Mouse (Mus musculus): Measurements from ENCODE around the gene Arid5b. TPM values are rescaled to one million over a fixed set of nuclear protein-coding genes. Genes with fewer than 3 reads are reported as not detected.

The Arid5b gene
- total RNA-seq (2018; cell fraction: chromatin; rRNA removed): 100 to 1,000 TPM in 24 of 26 experiments, 10 to 100 TPM in 2; 96.4 to 294 (median 157) TPM
- total RNA-seq (2018; cell fraction: cytosol; rRNA removed): 10 to 100 TPM; 28.3 to 41.0 (median 31.6) TPM
- total RNA-seq (2018; cell fraction: nucleus; rRNA removed): 100 to 1,000 TPM in 24 of 26 experiments, 10 to 100 TPM in 2; 78.1 to 319 (median 144) TPM
- polyA plus RNA-seq (2018): 7.3 to 20.3 TPM (median 17.2 TPM) in 3 replicates

- WGBS (ENCODE audit: missing documents): 1% methylated on average over 20 of the region's 24 CpGs
- H3K27ac ChIP-seq: peak within 1 kb of the TSS; percentile 94
Measured at GRCm38 (mm10) chr10:68278632-68279361, at the start of gene Arid5b. TSS of gene Arid5b (minus strand) at chr10:68278740.

DNA sequence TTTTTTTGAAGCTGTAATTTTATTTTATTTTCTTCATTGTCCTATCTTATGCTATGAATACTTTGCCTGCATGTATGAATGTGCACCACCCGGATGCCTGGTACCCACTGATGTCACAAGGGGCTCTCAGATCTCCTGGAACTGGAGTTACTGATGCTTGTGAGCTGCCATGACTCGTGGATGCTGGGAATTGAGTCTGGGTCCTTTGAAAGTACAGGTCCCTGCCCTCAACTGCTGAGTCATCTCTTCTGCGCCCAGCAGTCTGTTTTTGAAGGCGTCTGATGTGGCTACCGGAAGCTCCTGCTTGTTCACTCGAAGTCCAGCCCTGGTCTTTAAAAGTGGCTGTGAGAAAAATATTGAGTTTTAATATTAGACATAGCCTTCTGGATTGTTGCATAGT, 46.8 kb upstream of the Arid5b start:
- no peaks in the 10 kb centered on the region for H3K36me3 ChIP-seq (ENCODE audit: inconsistent target)
- no peaks in the 10 kb centered on the region for H3K79me2 ChIP-seq (ENCODE audit: inconsistent target)
- 68% methylated on average over 5 of the region's 6 CpGs for WGBS (ENCODE audit: missing documents)
- no peak overlapping the region for H3K27ac ChIP-seq
- H3K4me3 ChIP-seq (ENCODE audit: inconsistent target): no peak overlapping the region

More at GRCm38 (mm10) chr10:68278632-68279361, at the start of gene Arid5b:
- H3K4me3 ChIP-seq (ENCODE audit: inconsistent target): peak within 1 kb of the TSS; percentile 69
- peaks cover under 1% of the 10 kb centered on the region; the same call in 1 of the 2 replicates for H3K36me3 ChIP-seq (ENCODE audit: inconsistent target)
- peaks cover 45% of the 10 kb centered on the region for H3K79me2 ChIP-seq (ENCODE audit: inconsistent target)

GRCm38 (mm10) chr10:68324061-68324460, 45.5 kb upstream of the Arid5b start:
- no peaks in the 10 kb centered on the region for H3K36me3 ChIP-seq (ENCODE audit: inconsistent target)

DNA sequence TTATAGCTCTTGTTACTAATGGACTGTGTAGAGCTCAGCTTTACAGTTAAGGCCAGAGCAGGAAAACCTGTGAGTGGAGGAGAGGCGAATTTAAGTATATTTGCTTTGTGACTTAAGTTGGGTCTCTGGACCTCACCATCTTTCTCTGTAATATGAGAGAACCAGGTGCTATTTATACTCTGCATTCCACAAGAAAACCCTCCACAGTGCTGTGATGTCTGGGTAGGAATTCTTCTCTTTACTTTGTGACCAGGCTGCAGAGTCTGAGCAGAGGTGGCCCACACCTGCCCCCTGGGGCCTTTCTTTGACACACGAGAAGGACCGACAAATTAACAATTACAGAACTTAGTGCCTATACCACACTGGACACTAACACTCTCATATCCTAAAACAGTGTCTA, 44.6 kb upstream of the Arid5b start:
- Histone ChIP-seq H3K4me3 (ENCODE audit: inconsistent target) (no peak overlapping the region), H3K79me2 (ENCODE audit: inconsistent target) (no peaks in the 10 kb centered on the region), H3K27ac (no peak overlapping the region), H3K36me3 (ENCODE audit: inconsistent target) (no peaks in the 10 kb centered on the region)
- WGBS (ENCODE audit: missing documents): 95% methylated on average over 3 of the region's 3 CpGs

More at GRCm38 (mm10) chr10:68324061-68324460, 45.5 kb upstream of the Arid5b start:
- Histone ChIP-seq H3K27ac (no peak overlapping the region), H3K4me3 (ENCODE audit: inconsistent target) (no peak overlapping the region), H3K79me2 (ENCODE audit: inconsistent target) (no peaks in the 10 kb centered on the region)
- WGBS (ENCODE audit: missing documents): 90% methylated on average over 11 of the region's 11 CpGs

GRCm38 (mm10) chr10:68320986-68321385, 42.4 kb upstream of the Arid5b start:
- no peak overlapping the region for H3K27ac ChIP-seq
- no peak overlapping the region for H3K4me3 ChIP-seq (ENCODE audit: inconsistent target)
- no peaks in the 10 kb centered on the region for H3K36me3 ChIP-seq (ENCODE audit: inconsistent target)
- no peaks in the 10 kb centered on the region for H3K79me2 ChIP-seq (ENCODE audit: inconsistent target)
- 92% methylated on average over 4 of the region's 4 CpGs for WGBS (ENCODE audit: missing documents)

- Histone ChIP-seq H3K27ac (no peak overlapping the region), H3K36me3 (ENCODE audit: inconsistent target) (no peaks in the 10 kb centered on the region), H3K4me3 (ENCODE audit: inconsistent target) (no peak overlapping the region), H3K79me2 (ENCODE audit: inconsistent target) (no peaks in the 10 kb centered on the region)
- WGBS (ENCODE audit: missing documents): 100% methylated on average over 5 of the region's 5 CpGs
Measured at GRCm38 (mm10) chr10:68320496-68320895, 42.0 kb upstream of the Arid5b start.

GRCm38 (mm10) chr10:68319438-68319837, 40.9 kb upstream of the Arid5b start:
- Histone ChIP-seq H3K27ac (no peak overlapping the region), H3K4me3 (ENCODE audit: inconsistent target) (no peak overlapping the region), H3K79me2 (ENCODE audit: inconsistent target) (no peaks in the 10 kb centered on the region), H3K36me3 (ENCODE audit: inconsistent target) (no peaks in the 10 kb centered on the region)
- WGBS (ENCODE audit: missing documents): 48% methylated on average over 6 of the region's 6 CpGs

DNA sequence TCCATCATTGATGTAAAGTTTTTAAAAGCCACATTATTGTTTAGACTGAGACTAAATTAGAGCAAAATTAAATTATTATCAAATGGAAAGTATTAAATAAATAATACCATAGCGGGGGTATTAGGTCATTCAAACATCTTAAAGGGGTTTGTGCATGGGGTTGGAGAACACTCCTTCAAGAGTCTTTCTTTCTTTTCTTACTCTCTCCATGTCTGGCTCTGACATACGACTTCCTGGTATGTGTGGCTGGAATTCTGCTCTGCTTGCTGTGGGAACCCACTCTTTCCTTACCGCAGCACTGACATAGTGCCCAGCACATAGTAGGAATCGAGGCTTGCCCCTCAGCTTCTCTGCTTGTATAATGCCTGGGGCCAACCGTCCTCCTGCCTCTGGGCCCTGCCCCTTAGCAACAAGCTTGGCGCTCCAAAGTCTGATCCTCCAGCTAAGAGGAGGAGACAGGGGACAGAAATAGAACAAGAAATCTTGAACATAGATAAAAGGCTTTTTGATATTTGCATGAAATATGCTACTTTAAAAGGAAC, 40.0 kb upstream of the Arid5b start:
- WGBS (ENCODE audit: missing documents): 75% methylated on average over 6 of the region's 6 CpGs
- no peaks in the 10 kb centered on the region for H3K79me2 ChIP-seq (ENCODE audit: inconsistent target)

DNA sequence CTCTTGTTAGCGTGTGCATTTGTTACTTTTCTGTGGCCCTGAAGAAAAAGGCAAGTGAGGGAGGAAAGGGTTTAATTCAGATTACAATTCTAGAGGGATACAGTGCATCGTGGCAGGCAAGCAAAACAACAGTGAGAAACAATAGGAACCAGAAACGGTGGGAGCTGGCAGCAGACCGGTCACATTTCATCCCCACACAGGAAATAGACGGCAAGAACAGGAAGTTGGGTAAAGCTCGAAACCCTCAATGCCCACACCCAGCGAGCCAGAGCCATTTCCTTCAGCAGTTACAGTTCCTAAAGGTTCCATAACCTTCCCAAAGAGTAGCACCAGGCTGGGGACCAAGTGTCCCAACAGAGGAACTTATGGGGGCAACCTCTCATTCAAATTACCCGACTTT, 34.2 kb upstream of the Arid5b start:
- no peak overlapping the region for H3K27ac ChIP-seq
- H3K4me3 ChIP-seq (ENCODE audit: inconsistent target): no peak overlapping the region
- 32% methylated on average over 8 of the region's 8 CpGs for WGBS (ENCODE audit: missing documents)
- no peaks in the 10 kb centered on the region for H3K36me3 ChIP-seq (ENCODE audit: inconsistent target)
- no peaks in the 10 kb centered on the region for H3K79me2 ChIP-seq (ENCODE audit: inconsistent target)

More for the DNA sequence above, 40.0 kb upstream of the Arid5b start:
- Histone ChIP-seq H3K27ac (no peak overlapping the region), H3K4me3 (ENCODE audit: inconsistent target) (no peak overlapping the region), H3K36me3 (ENCODE audit: inconsistent target) (no peaks in the 10 kb centered on the region)

- H3K79me2 ChIP-seq (ENCODE audit: inconsistent target): no peaks in the 10 kb centered on the region
- no peaks in the 10 kb centered on the region for H3K36me3 ChIP-seq (ENCODE audit: inconsistent target)
- 77% methylated on average over 7 of the region's 7 CpGs for WGBS (ENCODE audit: missing documents)
- no peak overlapping the region for H3K27ac ChIP-seq
- H3K4me3 ChIP-seq (ENCODE audit: inconsistent target): no peak overlapping the region
Measured at GRCm38 (mm10) chr10:68301013-68301412, 22.5 kb upstream of the Arid5b start.

GRCm38 (mm10) chr10:68289465-68289864, 10.9 kb upstream of the Arid5b start:
- H3K27ac ChIP-seq: no peak overlapping the region
- WGBS (ENCODE audit: missing documents): 95% methylated on average over 4 of the region's 4 CpGs
- no peak overlapping the region for H3K4me3 ChIP-seq (ENCODE audit: inconsistent target)
- no peaks in the 10 kb centered on the region for H3K79me2 ChIP-seq (ENCODE audit: inconsistent target)
- H3K36me3 ChIP-seq (ENCODE audit: inconsistent target): no peaks in the 10 kb centered on the region

- H3K27ac ChIP-seq: peak overlapping the region; percentile 94
Measured at GRCm38 (mm10) chr10:68282466-68283391, 4.2 kb upstream of the Arid5b start.

DNA sequence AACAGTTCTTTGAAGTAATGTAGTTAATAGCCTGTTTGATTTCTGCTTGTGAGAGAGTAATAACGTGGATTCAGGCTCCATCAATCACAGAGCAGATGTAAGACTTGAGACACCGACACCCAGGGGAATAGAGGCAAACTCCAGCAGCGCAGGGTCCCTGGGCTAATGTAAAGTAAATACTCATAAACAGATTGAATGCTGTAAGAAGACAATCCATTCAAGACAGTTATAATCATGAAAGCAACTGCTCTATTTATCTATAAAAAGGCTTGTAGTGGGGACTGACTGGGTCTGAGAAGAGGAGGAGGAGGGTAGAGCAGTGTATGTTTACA, 3.2 kb upstream of the Arid5b start:
- H3K27ac ChIP-seq: peak overlapping the region; percentile 94
- WGBS (ENCODE audit: missing documents): 78% methylated on average over 3 of the region's 3 CpGs

More at GRCm38 (mm10) chr10:68282466-68283391, 4.2 kb upstream of the Arid5b start:
- Histone ChIP-seq H3K79me2 (ENCODE audit: inconsistent target) (peaks cover 9% of the 10 kb centered on the region), H3K36me3 (ENCODE audit: inconsistent target) (no peaks in the 10 kb centered on the region), H3K4me3 (ENCODE audit: inconsistent target) (peak overlapping the region; percentile 33)
- 2% methylated on average over 27 of the region's 27 CpGs for WGBS (ENCODE audit: missing documents)

GRCm38 (mm10) chr10:68281076-68281774, 2.7 kb upstream of the Arid5b start:
- 47% methylated on average over 6 of the region's 6 CpGs for WGBS (ENCODE audit: missing documents)
- Histone ChIP-seq H3K79me2 (ENCODE audit: inconsistent target) (peaks cover 21% of the 10 kb centered on the region), H3K27ac (peak overlapping the region; percentile 94), H3K36me3 (ENCODE audit: inconsistent target) (no peaks in the 10 kb centered on the region), H3K4me3 (ENCODE audit: inconsistent target) (no peak overlapping the region)

More for the DNA sequence above, 3.2 kb upstream of the Arid5b start:
- peaks cover 17% of the 10 kb centered on the region for H3K79me2 ChIP-seq (ENCODE audit: inconsistent target)
- H3K4me3 ChIP-seq (ENCODE audit: inconsistent target): no peak overlapping the region
- no peaks in the 10 kb centered on the region for H3K36me3 ChIP-seq (ENCODE audit: inconsistent target)

All from macrophage (primary cell).